Comparison of ENCODE assay signal across 15 mouse cellular contexts in genomic region chr8:6350052-6350451, GRCm38 (mm10).
DNase-seq lines count a peak whose midpoint lies in the region; ATAC-seq lines count a peak whose summit lies in the region.
"Had no signal": no experiment of that assay in that cellular context is flagged by ENCODE, and none has a peak within 500 bp of the region (broad histone marks: within the 10 kb centered on the region; RNA-seq: fewer than 3 reads in every experiment).

No protein-coding gene starts in this region.

- no peaks in the 10 kb centered on the region for H3K36me3 ChIP-seq in forebrain, embryonic 14.5 days (ENCODE audit: control insufficient read depth, insufficient read depth, low read length)
- no peaks in the 10 kb centered on the region for H3K36me3 ChIP-seq in hindbrain, embryonic 14.5 days (replicated peaks; ENCODE audit: control insufficient read depth, insufficient read depth)
- H3K36me3 ChIP-seq in midbrain, embryonic 16.5 days (ENCODE audit: control insufficient read depth, insufficient read depth, low read length), result no peaks in the 10 kb centered on the region
- H3K36me3 ChIP-seq: liver, embryonic 12.5 days had no signal

- H3K4me1 ChIP-seq in forebrain, embryonic 14.5 days (ENCODE audit: control insufficient read depth, insufficient read depth, low read length), result no peaks in the 10 kb centered on the region
- no peaks in the 10 kb centered on the region for H3K4me1 ChIP-seq in hindbrain, embryonic 14.5 days (replicated peaks; ENCODE audit: control insufficient read depth, insufficient read depth, low read length)
- no peaks in the 10 kb centered on the region for H3K4me1 ChIP-seq in midbrain, embryonic 16.5 days (ENCODE audit: control insufficient read depth, insufficient read depth, low read length)
- H3K4me1 ChIP-seq: liver, embryonic 12.5 days had no signal

- H3K27me3 ChIP-seq in forebrain, embryonic 14.5 days (replicated peaks; ENCODE audit: control insufficient read depth, insufficient read depth, low read length), result no peaks in the 10 kb centered on the region
- H3K27me3 ChIP-seq in hindbrain, embryonic 14.5 days (ENCODE audit: control insufficient read depth, insufficient read depth, low read length), result no peaks in the 10 kb centered on the region
- H3K27me3 ChIP-seq in midbrain, embryonic 16.5 days (ENCODE audit: control insufficient read depth, insufficient read depth, low read depth, low read length), result no peaks in the 10 kb centered on the region
- H3K27me3 ChIP-seq: liver, embryonic 12.5 days had no signal

- no peak overlapping the region for H3K27ac ChIP-seq in forebrain, embryonic 14.5 days (ENCODE audit: low read depth, low read length)
- no peak overlapping the region for H3K27ac ChIP-seq in hindbrain, embryonic 14.5 days
- no peak overlapping the region for H3K27ac ChIP-seq in midbrain, embryonic 16.5 days (ENCODE audit: low read length)
- H3K27ac ChIP-seq: liver, embryonic 12.5 days had no signal

- DNase-seq in layer of hippocampus, adult 18-20 months (ENCODE audit: low spot score in 2 of 2), result peak; percentile 11 to 53
- no peak for DNase-seq in layer of hippocampus, postnatal 25 days (ENCODE audit: extremely low spot score in 1 of 2, low spot score in 1 of 2)
- DNase-seq in forebrain, embryonic 14.5 days (ENCODE audit: low spot score), result peak; percentile 69
- peak; percentile 40 for DNase-seq in hindbrain, embryonic 14.5 days (ENCODE audit: low spot score)
- DNase-seq in cerebellum, adult 18-20 months, result no peak
- DNase-seq: adrenal gland, postnatal 10 days; cerebellum, adult 11 months; gastrocnemius, postnatal 25 days; heart, postnatal 4 days; lung, postnatal 10 days had no signal

- peak; percentile 85 for ATAC-seq in forebrain, embryonic 14.5 days
- peak; percentile 74; the same call in 1 of the 2 replicates for ATAC-seq in hindbrain, embryonic 14.5 days (ENCODE audit: low FRiP score)
- peak; percentile 80 for ATAC-seq in midbrain, embryonic 16.5 days
- no peak for ATAC-seq in CD4-positive, CD25-positive, alpha-beta regulatory T cell, adult 4 months
- ATAC-seq: liver, embryonic 12.5 days had no signal

- no peak overlapping the region for H3K9ac ChIP-seq in forebrain, embryonic 14.5 days (ENCODE audit: low read length)
- no peak overlapping the region for H3K9ac ChIP-seq in hindbrain, embryonic 14.5 days
- H3K9ac ChIP-seq in midbrain, embryonic 16.5 days (ENCODE audit: low read depth, low read length), result no peak overlapping the region
- H3K9ac ChIP-seq: liver, embryonic 12.5 days had no signal

- H3K4me2 ChIP-seq in forebrain, embryonic 14.5 days (ENCODE audit: low read length), result no peak overlapping the region
- H3K4me2 ChIP-seq in hindbrain, embryonic 14.5 days (replicated peaks), result no peak overlapping the region
- no peak overlapping the region for H3K4me2 ChIP-seq in midbrain, embryonic 16.5 days (ENCODE audit: low read length)
- H3K4me2 ChIP-seq: heart, embryonic 11.5 days; liver, embryonic 12.5 days had no signal

- 56% methylated on average over 1 of the region's 1 CpGs for WGBS in forebrain, embryonic 14.5 days
- WGBS in hindbrain, embryonic 14.5 days, result 58% methylated on average over 1 of the region's 1 CpGs
- WGBS in midbrain, embryonic 16.5 days, result 67% methylated on average over 1 of the region's 1 CpGs

- H3K9me3 ChIP-seq in forebrain, embryonic 14.5 days (replicated peaks; ENCODE audit: control insufficient read depth, low read length), result no peaks in the 10 kb centered on the region
- H3K9me3 ChIP-seq in hindbrain, embryonic 14.5 days (ENCODE audit: control insufficient read depth, low read length), result 0 out of 2 replicates have a peak, but pooled peaks cover 2% of the 10 kb centered on the region
- H3K9me3 ChIP-seq in midbrain, embryonic 16.5 days (replicated peaks; ENCODE audit: control insufficient read depth, low read length, poor library complexity, severe bottlenecking), result 0 out of 2 replicates have a peak, but pooled peaks cover 3% of the 10 kb centered on the region
- H3K9me3 ChIP-seq: liver, embryonic 12.5 days had no signal

- no peak overlapping the region for H3K4me3 ChIP-seq in forebrain, embryonic 14.5 days (ENCODE audit: low read depth, low read length)
- no peak overlapping the region for H3K4me3 ChIP-seq in hindbrain, embryonic 14.5 days (replicated peaks; ENCODE audit: low read length)
- H3K4me3 ChIP-seq in midbrain, embryonic 16.5 days (ENCODE audit: low read depth, low read length), result no peak overlapping the region
- H3K4me3 ChIP-seq: erythroblast, embryonic 14.5 days; liver, embryonic 12.5 days had no signal

Comparison
In these comparisons a context has a peak if more than half of its experiments do, and no peak if none do; other contexts are left out.
1. DNase-seq: peak in layer of hippocampus, adult 18-20 months (2 of 2), forebrain, embryonic 14.5 days (single experiment) and hindbrain, embryonic 14.5 days (single experiment); none in layer of hippocampus, postnatal 25 days (0 of 2) and cerebellum, adult 18-20 months (0 of 2).